Mouse (Mus musculus): Measurements from ENCODE around the gene 4930402K13Rik.
"Not testable (repeated sequence)": the region's sequence is repeated elsewhere in the genome, so short reads cannot be mapped to it uniquely, and the experiment has no call there.

Gene 4930402K13Rik

DNA sequence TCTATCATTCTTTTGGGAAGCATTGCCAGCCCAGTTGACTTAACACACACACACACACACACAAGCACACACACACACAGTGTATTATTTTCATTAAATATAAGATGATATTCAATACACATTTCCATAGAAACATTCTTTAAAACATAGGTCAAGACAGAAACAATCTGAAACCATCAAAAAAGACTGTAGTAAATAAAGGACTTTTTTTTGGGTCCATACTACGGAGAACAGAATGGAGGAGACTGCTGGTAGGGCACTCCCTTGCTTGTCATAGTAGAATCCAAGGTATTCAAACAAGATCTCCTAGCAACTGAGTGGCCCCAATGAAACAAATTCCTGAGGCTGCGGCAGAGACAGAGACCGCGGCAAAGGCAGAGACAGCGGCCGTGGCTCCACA lies at the start of gene 4930402K13Rik:
Gene 4930402K13Rik, plus strand, starts transcription at position 301 of the 400 bp plus-strand sequence.
- DNase-seq, result no peak

DNA sequence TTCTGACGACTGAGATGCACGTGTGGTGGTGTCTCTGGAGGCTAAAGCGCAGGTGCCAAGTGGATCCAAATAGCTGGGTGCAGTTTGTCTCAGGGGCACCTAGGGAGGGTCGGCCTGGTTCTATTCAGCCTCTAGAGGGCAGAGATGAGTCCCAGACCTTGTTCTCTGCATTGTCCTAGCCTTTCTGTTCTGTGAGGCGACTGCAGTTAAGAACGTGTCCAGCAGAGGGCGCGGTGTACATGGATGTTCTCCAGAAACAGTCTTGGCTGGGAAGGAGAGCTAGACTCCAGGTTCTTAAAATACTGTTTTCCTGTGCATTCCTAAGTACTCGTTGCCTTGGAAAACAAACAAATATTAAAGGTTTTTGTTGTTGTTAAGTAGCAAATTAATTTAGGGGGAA lies 43.4 kb upstream of the 4930402K13Rik start:
- peak; percentile 64 for DNase-seq

DNA sequence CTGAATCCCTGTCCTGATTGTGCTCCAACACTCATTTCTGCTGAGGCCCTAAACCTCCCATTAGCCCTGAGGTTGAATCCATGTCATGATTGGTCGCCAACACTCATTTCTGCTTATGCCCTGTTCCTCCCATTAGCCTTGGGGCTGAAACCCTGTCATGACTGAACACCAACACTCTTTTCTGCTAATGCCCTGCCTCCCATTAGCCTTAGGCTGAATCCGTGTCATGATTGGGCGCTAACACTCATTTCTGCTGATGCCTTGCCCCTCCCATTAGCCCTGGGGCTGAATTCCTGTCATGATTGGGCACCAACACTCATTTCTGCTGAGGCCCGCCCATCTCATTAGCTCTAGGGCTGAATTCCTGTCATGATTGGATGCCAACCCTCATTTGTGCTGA lies 42.3 kb upstream of the 4930402K13Rik start:
- no peak for DNase-seq

DNA sequence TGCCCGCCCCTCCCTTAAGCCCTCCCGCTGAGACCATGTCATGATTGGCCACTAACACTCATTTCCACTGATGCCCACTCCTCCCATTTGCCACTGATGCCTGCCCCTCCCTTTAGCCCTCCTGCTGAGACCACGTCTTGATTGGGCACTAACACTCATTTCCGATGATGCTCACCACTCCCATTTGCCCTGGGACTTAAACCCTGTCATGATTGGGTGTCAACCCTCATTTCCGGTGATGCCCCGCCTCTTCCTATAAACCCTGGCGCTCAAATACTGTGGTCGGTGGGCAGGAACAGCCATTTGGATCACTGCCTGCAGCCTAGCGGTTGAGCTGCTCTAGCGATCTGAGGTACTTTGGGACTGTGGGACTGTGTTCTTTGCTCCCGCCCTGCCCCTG lies 41.6 kb upstream of the 4930402K13Rik start, which contains the start of gene Fthl17f:
Gene Fthl17f, plus strand, starts transcription at position 301 of the 400 bp plus-strand sequence.
- not testable (repeated sequence) for DNase-seq

DNA sequence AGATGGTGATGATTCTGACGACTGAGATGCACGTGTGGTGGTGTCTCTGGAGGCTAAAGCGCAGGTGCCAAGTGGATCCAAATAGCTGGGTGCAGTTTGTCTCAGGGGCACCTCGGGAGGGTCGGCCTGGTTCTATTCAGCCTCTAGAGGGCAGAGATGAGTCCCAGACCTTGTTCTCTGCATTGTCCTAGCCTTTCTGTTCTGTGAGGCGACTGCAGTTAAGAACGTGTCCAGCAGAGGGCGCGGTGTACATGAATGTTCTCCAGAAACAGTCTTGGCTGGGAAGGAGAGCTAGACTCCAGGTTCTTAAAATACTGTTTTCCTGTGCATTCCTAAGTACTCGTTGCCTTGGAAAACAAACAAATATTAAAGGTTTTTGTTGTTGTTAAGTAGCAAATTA lies 26.7 kb upstream of the 4930402K13Rik start:
- DNase-seq, result peak; percentile 81

DNA sequence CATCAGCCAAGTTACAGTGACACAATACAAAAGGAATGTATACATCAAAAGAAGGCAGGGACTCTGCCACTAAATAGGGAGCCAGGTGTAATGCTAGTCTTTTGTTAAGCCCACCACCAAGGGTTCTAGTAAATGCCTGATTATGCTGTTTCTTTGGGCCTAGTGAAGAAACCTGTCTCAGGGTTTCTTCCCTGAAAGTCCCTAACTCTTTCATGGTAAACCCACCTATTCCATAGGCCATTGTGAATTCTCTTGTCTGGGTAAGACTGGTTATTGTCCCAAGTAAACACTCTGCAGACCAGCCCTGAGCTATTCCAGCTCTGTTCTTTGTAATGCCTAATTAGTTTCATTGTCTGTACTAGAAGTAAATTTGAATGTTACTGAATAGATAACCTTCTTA lies 9.3 kb upstream of the 4930402K13Rik start:
- not testable (repeated sequence) for DNase-seq

DNA sequence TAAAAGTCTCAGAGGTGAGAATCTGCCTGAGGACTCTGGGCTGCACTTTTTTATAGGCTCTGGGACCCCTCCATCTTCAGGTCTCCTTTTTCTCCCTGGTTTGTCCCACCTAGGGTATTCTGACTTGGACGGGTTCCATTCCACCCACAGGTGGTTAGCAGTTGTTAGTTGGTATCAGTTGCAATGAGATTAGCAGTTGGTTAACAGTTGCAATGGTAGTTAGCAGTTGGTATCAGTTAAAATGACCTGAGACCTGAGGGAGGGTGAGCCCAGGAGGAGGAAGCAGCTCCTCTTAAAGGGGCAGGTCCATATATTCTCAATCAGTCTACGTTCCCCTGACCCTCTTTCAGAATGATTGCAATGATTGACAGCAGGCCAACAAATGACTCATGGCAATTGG lies 6.0 kb downstream of the 4930402K13Rik start:
- DNase-seq, result no peak

DNA sequence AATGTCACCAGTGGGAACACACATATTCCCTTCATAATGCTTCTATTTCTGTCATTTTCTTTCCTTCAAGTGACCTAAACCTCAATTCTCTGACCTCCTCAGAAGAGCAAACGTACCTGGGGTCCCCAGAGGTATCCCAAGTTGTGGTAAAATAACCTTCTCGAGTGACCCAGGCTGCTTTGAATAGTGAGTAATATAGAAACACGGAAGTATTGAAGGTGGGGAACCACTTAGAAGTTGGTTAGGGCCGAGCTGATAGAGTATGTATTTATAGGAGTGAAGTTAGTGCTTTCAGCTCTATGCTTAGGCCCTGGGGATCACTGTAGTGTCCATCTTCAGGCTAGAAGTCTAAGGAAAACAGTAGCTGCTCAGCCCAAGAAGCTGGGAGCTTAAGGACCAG lies 20.6 kb downstream of the 4930402K13Rik start:
- no peak for DNase-seq

DNA sequence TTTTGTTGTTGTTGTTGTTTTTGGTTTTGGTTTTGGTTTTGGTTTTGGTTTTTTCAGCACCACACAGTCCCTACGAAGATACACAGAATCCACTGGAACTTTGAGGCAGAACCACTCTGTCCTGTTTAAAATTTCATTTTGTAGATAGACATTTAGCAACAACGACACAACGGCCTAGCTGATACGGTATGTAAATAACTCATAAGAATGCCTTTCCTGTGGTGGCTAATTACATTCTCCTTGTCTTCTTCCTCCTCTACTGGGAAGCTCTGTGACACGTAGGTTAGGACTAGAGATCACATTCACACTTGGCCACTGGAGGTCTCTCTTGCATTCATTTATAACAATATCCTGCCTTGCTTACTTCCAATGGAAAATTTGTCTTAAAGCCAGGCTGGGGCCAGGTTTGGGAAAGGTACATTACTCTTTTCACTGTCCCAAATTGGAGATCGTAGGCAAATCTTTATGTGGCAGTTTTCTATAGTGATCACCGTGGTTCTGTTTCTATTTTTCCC lies 24.0 kb downstream of the 4930402K13Rik start:
- DNase-seq, result peak; percentile 9

DNA sequence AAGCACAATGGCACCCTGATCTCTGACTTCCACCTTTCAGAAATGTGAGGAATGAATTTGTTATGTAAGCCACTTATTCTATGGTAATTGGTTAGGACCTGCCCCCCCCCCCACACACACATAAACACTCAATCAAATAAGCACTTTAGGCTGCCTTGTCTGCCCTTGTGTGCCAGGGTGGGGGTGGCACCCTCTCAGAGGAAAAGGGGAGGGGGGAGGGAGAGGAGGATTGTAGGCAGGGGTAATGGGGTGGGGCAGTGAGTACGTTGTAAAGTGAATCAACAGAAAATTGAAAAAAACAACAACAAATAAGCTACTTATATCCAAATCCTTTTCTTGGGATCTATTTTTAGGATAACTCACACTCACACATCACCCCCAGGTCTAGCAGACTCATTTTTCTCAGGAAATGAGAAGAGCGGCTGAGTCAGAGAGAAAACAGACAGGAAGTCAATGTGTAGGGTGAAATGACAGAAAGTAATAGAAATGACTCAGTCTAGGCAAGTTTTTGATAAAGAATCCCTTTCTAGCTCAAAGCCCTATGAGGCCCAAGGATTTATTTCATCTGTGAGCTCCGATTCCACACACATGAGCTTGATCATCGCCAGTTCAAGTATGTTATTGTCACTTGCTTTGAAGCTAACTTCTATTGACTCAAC lies 35.1 kb downstream of the 4930402K13Rik start:
- no peak for DNase-seq

DNA sequence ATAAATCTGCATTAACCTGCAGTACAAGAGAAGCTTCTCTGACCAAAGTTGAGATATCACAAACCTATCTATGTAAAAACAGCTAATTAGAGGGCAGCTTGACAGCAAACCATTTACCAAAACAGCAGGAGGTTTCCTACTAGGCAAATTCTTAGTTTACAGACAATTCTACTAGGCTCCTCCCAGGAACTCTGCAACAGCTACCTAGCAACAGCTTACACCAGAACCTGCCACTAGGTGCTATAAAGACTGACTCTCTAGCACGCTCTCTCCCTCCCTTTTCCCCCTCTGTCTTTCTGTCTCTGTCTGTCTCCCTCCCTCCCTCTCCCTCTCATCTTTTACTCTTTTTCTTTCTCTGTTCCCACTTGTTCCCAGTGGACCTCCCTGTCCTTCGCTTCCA lies 38.3 kb downstream of the 4930402K13Rik start:
- DNase-seq, result no peak
